Mouse (Mus musculus): Measurements from ENCODE around the gene Ctnnd2.

DNA sequence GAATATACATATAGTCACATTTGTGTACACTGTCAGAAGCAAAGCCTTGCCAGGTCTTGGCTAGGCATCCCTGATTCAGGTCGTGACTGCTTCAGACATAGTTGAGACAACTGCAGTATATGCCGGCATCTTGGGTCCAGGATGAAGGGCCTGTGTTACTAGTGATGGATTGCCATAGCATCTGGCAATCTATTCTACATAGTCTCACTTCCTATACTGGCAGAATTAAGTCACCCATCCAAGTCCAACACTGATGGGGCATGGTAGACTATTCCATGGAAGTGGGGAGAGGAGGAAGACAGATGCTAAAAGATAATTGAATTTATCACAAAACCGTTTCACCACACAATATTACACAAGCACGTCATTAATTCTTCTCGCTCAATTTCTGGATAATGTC lies 369.1 kb downstream of the Ctnnd2 start:
- TF ChIP-seq POLR2A (IDR thresholded peaks at IDR 0.05; ENCODE audit: insufficient read depth, low read depth, low read length) (no peak), CTCF (IDR thresholded peaks at IDR 0.05) (no peak)
